Mouse (Mus musculus) MEL (cell line): ENCODE data around the gene Gmip.

Source experiments
- CHD2 ChIP-seq: IDR thresholded peaks from 2 replicates; pipeline ENCODE4 v1.6.1; 2011; ENCODE audit warnings: low read length, improper control_type of control experiment
- KAT2A ChIP-seq: conservative IDR thresholded peaks from 2 replicates; pipeline ENCODE4 v1.6.1; 2012; ENCODE audit warnings: low read depth, low read length, improper control_type of control experiment, inconsistent platforms
- POLR2A ChIP-seq, 2 experiments: IDR thresholded peaks; 2 replicates each; pipeline ENCODE4 v1.6.1; 2011 to 2012; ENCODE audit warnings: low read length in 2 of 2, mild to moderate bottlenecking in 2 of 2, control low read depth in 1 of 2, improper control_type of control experiment in 1 of 2, low read depth in 1 of 2, moderate library complexity in 1 of 2; ENCODE audit not compliant: control insufficient read depth in 1 of 2, insufficient read depth in 1 of 2, poor library complexity in 1 of 2
- ZC3H11A ChIP-seq: IDR thresholded peaks from 2 replicates; pipeline ENCODE4 v1.6.1; 2012; ENCODE audit warnings: low read depth, mild to moderate bottlenecking, inconsistent platforms, low read length, improper control_type of control experiment

- no peak for TF ChIP-seq POLR2A (IDR thresholded peaks at IDR 0.05; ENCODE audit: control insufficient read depth in 1 of 2, insufficient read depth in 1 of 2, low read depth in 1 of 2, low read length in 2 of 2, poor library complexity in 1 of 2)
- TF ChIP-seq CHD2 = no peak
- TF ChIP-seq ZC3H11A = no peak
- no peak for TF ChIP-seq KAT2A
Observed at GRCm38 (mm10) chr8:69853869-69854268, 45.4 kb downstream of the Gmip start.
